Mouse (Mus musculus) lung, postnatal 0 days (tissue): ENCODE measurements at regions not wholly inside any gene's neighbourhood (a gene's known extent, or its start where the extent isn't known, plus 50 kb on each side); places are given as distances from the start of the nearest gene placed in this dataset.
A peak's percentile ranks its signal among the peaks of the same experiment; 100 is the strongest.

ENCODE experiments used
- ATAC-seq: fragments of 200-750 bp; cut with Nextera tagmentation; 2 replicates; pipeline ENCODE4 v1.8.0; 2017; ENCODE audit warnings: moderate library complexity
- DNase-seq: peaks from one replicate; pipeline ENCODE4 v3.0.0-alpha.2; 2016; ENCODE audit warnings: low spot score
- H3K27ac ChIP-seq: fragments of 300-500 bp; sonication (generic); 2 replicates; pipeline ENCODE4 v1.5.1; 2014; ENCODE audit warnings: antibody characterized with exemption, mild to moderate bottlenecking, low read length, mixed read lengths
- H3K27me3 ChIP-seq: fragments of 300-500 bp; sonication (generic); replicated peaks from 2 replicates; pipeline ENCODE4 v1.6.1; 2014; ENCODE audit warnings: low read length, mixed read lengths; ENCODE audit not compliant: insufficient read depth
- H3K36me3 ChIP-seq: fragments of 300-500 bp; sonication (generic); 2 replicates; pipeline ENCODE4 v1.6.1; 2014; ENCODE audit warnings: low read length, mixed read lengths; ENCODE audit not compliant: insufficient read depth
- H3K4me1 ChIP-seq: fragments of 300-500 bp; sonication (generic); 2 replicates; pipeline ENCODE4 v1.6.1; 2014; ENCODE audit warnings: antibody characterized with exemption, low read depth, low read length, mixed read lengths; ENCODE audit not compliant: insufficient read depth
- H3K4me2 ChIP-seq: fragments of 300-500 bp; sonication (generic); replicated peaks from 2 replicates; pipeline ENCODE4 v1.6.1; 2014; ENCODE audit warnings: low read depth, mild to moderate bottlenecking, low read length, moderate library complexity, mixed read lengths
- H3K4me3 ChIP-seq: fragments of 300-500 bp; sonication (generic); 2 replicates; pipeline ENCODE4 v1.5.1; 2014; ENCODE audit warnings: low read depth, low read length
- H3K9ac ChIP-seq: fragments of 300-500 bp; sonication (generic); replicated peaks from 2 replicates; pipeline ENCODE4 v1.6.1; 2014; ENCODE audit warnings: low read depth, mild to moderate bottlenecking
- H3K9me3 ChIP-seq: fragments of 300-500 bp; sonication (generic); 2 replicates; pipeline ENCODE4 v1.6.1; 2016; ENCODE audit warnings: low read length, mixed read lengths
- CTCF ChIP-seq: IDR thresholded peaks from 2 replicates; pipeline ENCODE4 v1.5.1; 2016; ENCODE audit warnings: antibody characterized with exemption, mild to moderate bottlenecking
- EP300 ChIP-seq: IDR thresholded peaks from 2 replicates; pipeline ENCODE4 v1.6.1; 2016; ENCODE audit warnings: antibody characterized with exemption, mild to moderate bottlenecking, control low read depth
- WGBS: fragments of 180-500 bp; shearing (Covaris S2); extraction: QIAGEN DNeasy Blood & Tissue Kit; methylation state at CpG from one replicate; pipeline ENCODE4 v1.1.7; 2014; 5-methylcytosine and 5-hydroxymethylcytosine counted together

- H3K27me3 ChIP-seq = peaks cover 33% of the 10 kb centered on the region
- WGBS = 55% methylated on average over 8 of the region's 8 CpGs
These were observed 62.2 kb upstream of the Tle3 start for GRCm38 (mm10) chr9:61309768-61310493.

GRCm38 (mm10) chr9:61310574-61310973 lies 61.6 kb upstream of the Tle3 start:
- TF ChIP-seq CTCF (no peak), EP300 (no peak)
- no peak overlapping the region for H3K27ac ChIP-seq
- no peak overlapping the region for H3K4me2 ChIP-seq
- H3K9ac ChIP-seq = no peak overlapping the region
- peaks cover 26% of the 10 kb centered on the region for H3K27me3 ChIP-seq
- no peaks in the 10 kb centered on the region for H3K36me3 ChIP-seq
- no peak overlapping the region for H3K4me3 ChIP-seq
- ATAC-seq = no peak
- DNase-seq = no peak
- peaks cover 5% of the 10 kb centered on the region; the same call in 1 of the 2 replicates for H3K4me1 ChIP-seq
- 75% methylated on average over 5 of the region's 5 CpGs for WGBS
- H3K9me3 ChIP-seq = no peaks in the 10 kb centered on the region

More at GRCm38 (mm10) chr9:61309768-61310493, 62.2 kb upstream of the Tle3 start:
- H3K9me3 ChIP-seq = peaks cover 4% of the 10 kb centered on the region; the same call in 1 of the 2 replicates
- no peak overlapping the region for H3K4me3 ChIP-seq
- TF ChIP-seq CTCF (no peak), EP300 (no peak)
- no peak overlapping the region for H3K4me2 ChIP-seq
- DNase-seq (peak; percentile 51), ATAC-seq (no peak)
- no peaks in the 10 kb centered on the region for H3K36me3 ChIP-seq
- no peak overlapping the region for H3K27ac ChIP-seq
- H3K4me1 ChIP-seq = peaks cover 5% of the 10 kb centered on the region; the same call in 1 of the 2 replicates
- no peak overlapping the region for H3K9ac ChIP-seq

GRCm38 (mm10) chr9:61311604-61312003 lies 60.6 kb upstream of the Tle3 start:
- H3K27ac ChIP-seq = no peak overlapping the region
- H3K27me3 ChIP-seq = peaks cover 25% of the 10 kb centered on the region
- TF ChIP-seq EP300 (no peak), CTCF (no peak)
- no peak overlapping the region for H3K9ac ChIP-seq
- peaks cover 5% of the 10 kb centered on the region; the same call in 1 of the 2 replicates for H3K4me1 ChIP-seq
- H3K36me3 ChIP-seq = no peaks in the 10 kb centered on the region
- 52% methylated on average over 5 of the region's 5 CpGs for WGBS
- no peak overlapping the region for H3K4me3 ChIP-seq
- no peak for DNase-seq
- ATAC-seq = no peak
- no peak overlapping the region for H3K4me2 ChIP-seq
- no peaks in the 10 kb centered on the region for H3K9me3 ChIP-seq

GRCm38 (mm10) chr9:61314630-61315179 lies 57.5 kb upstream of the Tle3 start:
- Histone ChIP-seq H3K27ac (no peak overlapping the region), H3K4me2 (no peak overlapping the region), H3K9ac (no peak overlapping the region), H3K9me3 (no peaks in the 10 kb centered on the region), H3K36me3 (no peaks in the 10 kb centered on the region), H3K27me3 (peaks cover 36% of the 10 kb centered on the region), H3K4me1 (peaks cover 5% of the 10 kb centered on the region; the same call in 1 of the 2 replicates), H3K4me3 (no peak overlapping the region)
- TF ChIP-seq CTCF (no peak), EP300 (no peak)
- DNase-seq (no peak), ATAC-seq (no peak)
- 51% methylated on average over 6 of the region's 6 CpGs for WGBS

- ATAC-seq = peak; percentile 82
- Histone ChIP-seq H3K36me3 (no peaks in the 10 kb centered on the region), H3K9ac (no peak overlapping the region), H3K4me1 (no peaks in the 10 kb centered on the region), H3K4me2 (no peak overlapping the region), H3K27ac (no peak overlapping the region), H3K9me3 (no peaks in the 10 kb centered on the region), H3K4me3 (no peak overlapping the region), H3K27me3 (peaks cover 43% of the 10 kb centered on the region)
- TF ChIP-seq CTCF (no peak), EP300 (no peak)
- peak; percentile 67 for DNase-seq
- WGBS = 37% methylated on average over 17 of the region's 17 CpGs
These were observed 56.5 kb upstream of the Tle3 start for GRCm38 (mm10) chr9:61315371-61316298.

GRCm38 (mm10) chr9:61316442-61316841 lies 55.7 kb upstream of the Tle3 start:
- H3K36me3 ChIP-seq = no peaks in the 10 kb centered on the region
- H3K4me2 ChIP-seq = no peak overlapping the region
- no peaks in the 10 kb centered on the region for H3K9me3 ChIP-seq
- no peaks in the 10 kb centered on the region for H3K4me1 ChIP-seq
- H3K27me3 ChIP-seq = peaks cover 41% of the 10 kb centered on the region
- H3K4me3 ChIP-seq = no peak overlapping the region
- H3K27ac ChIP-seq = no peak overlapping the region
- DNase-seq (peak; percentile 27), ATAC-seq (no peak)
- WGBS = 36% methylated on average over 4 of the region's 4 CpGs
- TF ChIP-seq CTCF = no peak
- no peak for TF ChIP-seq EP300
- H3K9ac ChIP-seq = no peak overlapping the region
